In the genomic region with DNA sequence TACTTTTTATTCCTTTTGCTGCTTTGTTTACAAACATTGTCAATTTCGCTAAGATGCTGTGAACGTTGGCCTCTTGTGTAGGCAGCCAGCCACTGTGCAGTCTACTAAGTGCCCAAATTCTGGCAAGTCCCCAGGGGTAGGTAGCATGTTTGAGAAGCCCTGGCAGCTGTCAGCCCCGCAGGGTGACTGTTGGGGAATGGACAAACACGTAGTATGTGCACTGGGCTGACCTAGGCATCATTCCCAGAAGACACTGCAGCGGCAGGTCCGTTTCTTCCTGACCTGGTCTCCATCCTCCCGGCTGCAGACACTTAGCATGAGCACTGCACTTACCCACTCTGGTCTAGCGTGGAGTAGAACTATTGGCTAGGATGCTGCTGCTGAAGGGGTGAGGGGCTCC, we compare ENCODE assay signal across 17 mouse cellular contexts. TPM values are rescaled to one million over a fixed set of nuclear protein-coding genes. Genes with fewer than 3 reads are reported as not detected.
DNase-seq lines count a peak whose midpoint lies in the region; ATAC-seq and TF ChIP-seq lines count a peak whose summit lies in the region.
"Had no signal": no experiment of that assay in that cellular context is flagged by ENCODE, and none has a peak within 500 bp of the region (broad histone marks: within the 10 kb centered on the region; RNA-seq: fewer than 3 reads in every experiment).

No protein-coding gene starts in this region.

- peak overlapping the region; percentile 10 for H3K4me3 ChIP-seq in testis, adult 2 months (ENCODE audit: control insufficient read depth, low read depth, low read length)
- no peak overlapping the region for H3K4me3 ChIP-seq in hindbrain, postnatal 0 days (ENCODE audit: low read length)

- H3K27me3 ChIP-seq in testis, adult 2 months (ENCODE audit: control insufficient read depth, insufficient read depth, low read length) = no peaks in the 10 kb centered on the region
- H3K27me3 ChIP-seq in hindbrain, postnatal 0 days (ENCODE audit: insufficient read depth, low read length) = no peaks in the 10 kb centered on the region

- no peak overlapping the region for H3K9ac ChIP-seq in hindbrain, postnatal 0 days (replicated peaks; ENCODE audit: low read length)

- WGBS in hindbrain, postnatal 0 days = 50% methylated on average over 8 of the region's 8 CpGs

- H3K36me3 ChIP-seq in testis, adult 2 months (ENCODE audit: control insufficient read depth, insufficient read depth, low read length) = no peaks in the 10 kb centered on the region; the same call in 1 of the 2 replicates
- peaks cover 44% of the 10 kb centered on the region for H3K36me3 ChIP-seq in hindbrain, postnatal 0 days (ENCODE audit: insufficient read depth, low read length)

- no peak for ATAC-seq in hindbrain, postnatal 0 days
- no peak for ATAC-seq in inflammation-experienced regulatory T-cells, adult 6 months

- no peaks in the 10 kb centered on the region; the same call in 1 of the 2 replicates for H3K4me1 ChIP-seq in testis, adult 2 months (ENCODE audit: control insufficient read depth, insufficient read depth, low read length)
- no peaks in the 10 kb centered on the region for H3K4me1 ChIP-seq in hindbrain, postnatal 0 days (ENCODE audit: insufficient read depth, low read length)

- no peak overlapping the region for H3K4me2 ChIP-seq in hindbrain, postnatal 0 days (ENCODE audit: low read depth, low read length)

- TF ChIP-seq CTCF in testis, adult 2 months (IDR thresholded peaks at IDR 0.05; ENCODE audit: control insufficient read depth, insufficient read depth, insufficient replicate concordance, low read depth, low read length) = no peak
- no peak for TF ChIP-seq CTCF in hindbrain, postnatal 0 days (IDR thresholded peaks at IDR 0.05; ENCODE audit: low read depth)

- H3K27ac ChIP-seq in testis, adult 2 months (ENCODE audit: control insufficient read depth, insufficient read depth, low read depth, low read length) = no peak overlapping the region
- H3K27ac ChIP-seq in hindbrain, postnatal 0 days = no peak overlapping the region

- peak; percentile 94 for DNase-seq in heart, adult 11 months
- DNase-seq in heart, postnatal 4 days = no peak
- DNase-seq in testis, postnatal 10 days (ENCODE audit: low spot score) = no peak
- peak; percentile 44 for DNase-seq in hindbrain, postnatal 0 days (ENCODE audit: low spot score)
- DNase-seq in lung, postnatal 36 days = no peak
- DNase-seq: kidney, adult 2 months; lung, adult 18-20 months; right cerebral cortex, postnatal 14 days had no signal

- no peaks in the 10 kb centered on the region for H3K9me3 ChIP-seq in hindbrain, postnatal 0 days (ENCODE audit: low read length)

- no peak for TF ChIP-seq POLR2A in testis, adult 2 months (IDR thresholded peaks at IDR 0.05; ENCODE audit: control insufficient read depth, low read depth, low read length)

RNA-seq across cellular contexts. Expression of gene Banp, which starts 54.1 kb away (rescaled TPM):
- 10 to 100 TPM in 1 of 2 experiments, 1 to 10 TPM in 1; 9.1 to 10.3 TPM for total RNA-seq in heart, postnatal 4 days (2021)
- polyA plus RNA-seq in testis, adult 2 months (2012; rRNA removed) = 15.6 and 18.6 TPM in 2 replicates
- 59.7 and 62.5 TPM in 2 replicates for total RNA-seq in hindbrain, postnatal 0 days (2014; rRNA removed)
- 22.5 and 22.8 TPM in 2 replicates for polyA plus RNA-seq in hindbrain, postnatal 0 days (2015; fragmentation: Nextera tagmentation; extraction: Ambion mirVana)
- 10 to 100 TPM; 35.0 to 37.5 (median 36.2) TPM for polyA plus RNA-seq in inflammation-experienced regulatory T-cells, adult 6 months (2017; shearing (Covaris generic))

RNA-seq across cellular contexts. Expression of gene Car5a, which starts 58.9 kb away (rescaled TPM):
- total RNA-seq in heart, postnatal 4 days (2021) = not detected
- polyA plus RNA-seq in testis, adult 2 months (2012; rRNA removed) = not detected in 2 replicates
- 0.42 TPM in 1 of 2 replicates, not detected in the other for total RNA-seq in hindbrain, postnatal 0 days (2014; rRNA removed)
- 0.23 and 0.50 TPM in 2 replicates for polyA plus RNA-seq in hindbrain, postnatal 0 days (2015; fragmentation: Nextera tagmentation; extraction: Ambion mirVana)
- polyA plus RNA-seq in inflammation-experienced regulatory T-cells, adult 6 months (2017; shearing (Covaris generic)) = not detected
- total RNA-seq: layer of hippocampus, postnatal 10 days; megakaryocyte-erythroid progenitor cell, adult 5-6 weeks; neutrophil, adult 5-6 weeks had no signal
- polyA plus RNA-seq: embryonic facial prominence, embryonic 14.5 days; heart, embryonic 16.5 days; limb, embryonic 11.5 days; urinary bladder, adult 2 months had no signal

Comparison
In these comparisons a context has a peak if more than half of its experiments do, and no peak if none do; other contexts are left out.
1. DNase-seq: peak in heart, adult 11 months (single experiment) and hindbrain, postnatal 0 days (single experiment); none in heart, postnatal 4 days (single experiment), testis, postnatal 10 days (single experiment) and lung, postnatal 36 days (single experiment).